Mouse (Mus musculus): ENCODE measurements at regions not wholly inside any gene's neighbourhood (a gene's known extent, or its start where the extent isn't known, plus 50 kb on each side); places are given as distances from the start of the nearest gene placed in this dataset.

DNA sequence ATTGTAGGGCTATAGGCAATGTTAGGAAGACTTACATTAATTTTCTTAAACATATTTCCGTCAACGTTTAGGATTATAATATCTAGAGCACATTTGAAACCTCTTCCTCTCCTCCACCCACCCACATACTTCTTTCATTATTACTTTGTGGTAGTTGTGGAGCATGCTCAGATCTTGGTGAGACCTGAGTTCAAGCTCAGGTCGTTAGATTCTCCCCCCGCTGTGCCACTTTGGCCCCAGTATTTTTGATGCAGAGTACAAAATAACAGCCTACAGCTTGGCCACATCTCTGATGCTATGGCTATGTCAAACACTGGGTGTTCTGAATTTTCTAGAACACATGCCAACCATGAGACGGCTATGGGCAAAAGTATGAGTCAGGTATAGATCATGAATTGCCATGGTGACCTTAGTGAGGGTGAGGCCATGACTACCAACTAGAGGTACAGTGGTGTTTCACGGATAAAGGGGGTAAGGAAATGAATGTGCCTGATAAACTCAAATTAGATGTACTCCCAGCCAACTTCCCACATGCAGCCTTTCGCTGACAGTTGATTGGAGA lies 68.5 kb upstream of the H2afz start:
- DNase-seq = no peak

DNA sequence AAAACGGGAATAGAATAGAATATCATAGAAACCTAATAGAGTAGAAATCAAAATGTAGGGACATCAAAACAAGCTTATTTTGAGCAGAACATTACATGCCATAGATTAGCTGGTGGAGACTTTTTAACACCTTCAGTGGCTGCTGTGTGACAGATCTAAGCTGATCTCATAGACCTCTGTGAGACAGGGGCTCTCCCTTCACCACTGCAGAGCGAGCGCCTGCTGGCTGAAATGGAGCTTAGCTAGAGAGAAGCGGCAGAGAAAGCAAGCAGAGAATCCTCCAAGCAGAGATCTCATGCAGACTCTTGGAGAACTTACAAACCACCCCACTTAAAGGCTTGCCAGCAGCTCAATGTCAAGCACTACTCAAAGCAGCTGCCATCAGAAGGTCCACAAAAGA lies 65.5 kb upstream of the H2afz start:
- no peak for DNase-seq

DNA sequence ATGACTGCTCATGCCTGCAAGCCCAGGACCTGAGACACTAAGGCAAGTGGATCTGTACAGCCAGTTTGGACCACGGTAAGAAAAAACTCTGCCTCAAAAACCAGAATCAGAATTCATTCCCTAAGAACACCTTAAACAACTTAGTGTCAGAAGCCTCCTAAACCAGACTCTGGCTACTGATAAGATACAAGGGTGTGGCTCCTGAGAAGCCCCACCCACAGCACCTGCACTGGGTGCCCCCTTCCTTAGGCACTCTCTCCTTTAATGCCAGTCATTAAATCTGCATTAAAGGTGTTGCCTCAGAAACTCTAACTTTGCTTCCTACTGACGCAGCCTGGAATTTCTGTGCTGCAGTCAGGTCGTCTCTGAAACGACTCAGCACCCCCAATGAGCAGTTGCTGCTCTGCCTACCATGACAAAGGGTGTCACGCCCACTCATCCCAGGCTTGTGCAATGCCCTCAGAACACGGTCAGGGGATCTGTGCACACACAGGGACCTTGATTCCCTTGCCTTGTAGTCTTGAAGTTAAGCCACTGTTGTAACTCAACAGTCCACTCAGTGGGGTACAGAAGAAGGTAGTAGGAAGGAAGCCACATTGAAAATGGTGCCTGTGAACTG lies 62.8 kb upstream of the H2afz start:
- no peak for DNase-seq

DNA sequence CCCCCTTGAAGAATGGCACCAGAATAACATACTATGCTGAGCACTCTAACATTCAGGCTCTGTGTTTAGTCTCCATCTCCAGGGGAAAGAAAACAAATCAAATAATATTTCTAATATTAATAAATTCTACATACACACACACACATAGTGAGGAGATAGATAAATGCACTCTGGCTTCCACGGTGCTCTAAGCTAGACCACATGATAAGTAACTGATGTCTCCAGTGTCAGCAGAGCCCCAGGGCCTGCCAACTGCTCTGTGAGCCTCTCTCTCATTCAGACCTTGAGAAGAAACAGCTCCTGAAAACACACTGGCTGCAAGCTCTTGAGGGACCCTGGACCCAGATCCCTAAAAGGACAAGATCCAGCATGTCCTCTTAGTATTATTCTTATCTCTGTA lies 56.9 kb upstream of the H2afz start:
- no peak for DNase-seq

DNA sequence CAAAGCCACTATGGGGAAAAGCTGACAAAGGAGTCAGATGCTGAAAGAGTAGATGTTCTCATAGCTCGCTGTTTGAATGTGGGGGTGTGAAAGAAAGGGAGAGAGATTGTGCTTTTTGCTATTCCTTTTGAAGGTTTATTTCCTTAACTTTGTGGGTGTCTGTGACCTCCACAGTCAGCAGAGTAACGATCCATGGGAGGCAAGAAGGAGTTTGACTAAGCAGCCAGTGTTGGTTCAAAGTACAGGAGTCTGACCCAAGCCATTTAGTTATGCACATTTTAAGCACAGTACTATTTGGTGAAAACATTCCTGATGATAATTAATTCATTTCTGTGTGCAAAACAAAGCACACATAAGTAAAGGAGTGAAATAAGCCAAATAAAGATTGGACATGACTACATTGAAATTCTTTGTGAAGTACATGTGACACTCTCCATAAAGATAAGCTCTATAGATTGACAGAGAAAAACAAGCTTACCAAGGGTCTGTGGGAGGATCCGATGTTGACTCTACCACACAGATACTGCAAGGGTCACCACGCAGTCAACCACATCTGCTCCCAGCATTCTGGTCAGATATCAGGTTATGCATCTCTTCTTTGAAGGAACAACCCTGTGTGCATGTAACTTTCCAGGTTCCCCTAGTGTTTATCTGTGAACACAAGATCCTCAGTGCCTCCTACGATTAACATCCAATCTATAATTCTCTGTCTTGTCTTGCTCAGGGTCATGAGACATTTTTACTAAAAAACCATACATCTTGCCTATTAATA lies 56.2 kb upstream of the H2afz start:
- no peak for DNase-seq

DNA sequence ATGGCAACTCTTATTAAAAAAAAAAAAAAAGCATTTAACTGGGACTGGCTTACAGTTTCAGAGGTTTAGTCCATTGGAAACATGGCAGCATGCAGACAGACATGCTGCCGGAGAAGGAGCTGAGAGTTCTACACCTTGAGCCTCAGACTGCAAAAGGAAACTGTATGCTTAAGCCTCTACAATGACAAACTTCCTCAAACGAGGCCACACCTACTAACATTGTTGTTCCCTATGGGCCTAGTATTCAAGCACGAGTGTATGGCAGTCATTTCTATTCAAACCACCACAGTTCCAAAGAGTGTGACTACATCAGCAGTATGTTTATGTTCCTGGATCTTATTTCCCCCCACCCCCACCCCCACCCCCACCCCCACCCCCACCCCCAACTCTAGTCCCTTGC lies 54.2 kb upstream of the H2afz start:
- DNase-seq = no peak

Measured in kidney, postnatal 10 days (tissue).